Mouse (Mus musculus) liver, embryonic 15.5 days (tissue): ENCODE data around the gene Ccdc89. TPM values are rescaled to one million over a fixed set of nuclear protein-coding genes. Genes with fewer than 3 reads are reported as not detected.

Experiments used
- ATAC-seq: fragments of 200-750 bp; cut with Nextera tagmentation; 2 replicates; pipeline ENCODE4 v1.8.0; 2017; ENCODE audit warnings: moderate number of reproducible peaks, mild to moderate bottlenecking, moderate library complexity; ENCODE audit not compliant: insufficient read depth
- H3K27ac ChIP-seq: fragments of 300-500 bp; sonication (generic); replicated peaks from 2 replicates; pipeline ENCODE4 v1.5.1; 2015; ENCODE audit warnings: mild to moderate bottlenecking, inconsistent platforms
- H3K27me3 ChIP-seq: fragments of 300-500 bp; sonication (generic); 2 replicates; pipeline ENCODE4 v1.6.1; 2015; ENCODE audit warnings: mild to moderate bottlenecking, inconsistent platforms
- H3K36me3 ChIP-seq: fragments of 300-500 bp; sonication (generic); replicated peaks from 2 replicates; pipeline ENCODE4 v1.6.1; 2015; ENCODE audit warnings: moderate library complexity, mild to moderate bottlenecking, inconsistent platforms
- H3K4me1 ChIP-seq: fragments of 300-500 bp; sonication (generic); replicated peaks from 2 replicates; pipeline ENCODE4 v1.6.1; 2015; ENCODE audit warnings: inconsistent platforms
- H3K4me2 ChIP-seq: fragments of 300-500 bp; sonication (generic); 2 replicates; pipeline ENCODE4 v1.6.1; 2015; ENCODE audit warnings: moderate library complexity, mild to moderate bottlenecking, inconsistent platforms
- H3K4me3 ChIP-seq: fragments of 300-500 bp; sonication (generic); replicated peaks from 2 replicates; pipeline ENCODE4 v1.5.1; 2015; ENCODE audit warnings: mild to moderate bottlenecking, inconsistent platforms
- H3K9ac ChIP-seq: fragments of 300-500 bp; sonication (generic); 2 replicates; pipeline ENCODE4 v1.6.1; 2015; ENCODE audit warnings: moderate library complexity, mild to moderate bottlenecking, inconsistent platforms
- H3K9me3 ChIP-seq: fragments of 300-500 bp; sonication (generic); replicated peaks from 2 replicates; pipeline ENCODE4 v1.6.1; 2016; ENCODE audit warnings: inconsistent platforms
- WGBS: fragments of 180-500 bp; shearing (Covaris S2); methylation state at CpG from one replicate; pipeline ENCODE4 v1.1.7; 2015; ENCODE audit warnings: mixed read lengths; ENCODE audit not compliant: insufficient replicate concordance; 5-methylcytosine and 5-hydroxymethylcytosine counted together
- polyA plus RNA-seq: library from polyadenylated mRNA; unstranded; fragments of >200 nt; fragmentation: Nextera tagmentation; extraction: Ambion mirVana; gene quantifications from 2 replicates; pipeline ENCODE4 v1.2.1, GENCODE M21; 2015

Ccdc89 gene
- 0.13 TPM in 2 replicates for polyA plus RNA-seq

GRCm38 (mm10) chr7:90426020-90427001, at the start of gene Ccdc89:
Gene Ccdc89, plus strand, starts transcription at chr7:90426577.
- Histone ChIP-seq H3K9me3 (no peaks in the 10 kb centered on the region), H3K27me3 (peaks cover 9% of the 10 kb centered on the region; the same call in 1 of the 2 replicates), H3K4me2 (peak within 1 kb of the TSS; percentile 55), H3K36me3 (no peaks in the 10 kb centered on the region), H3K4me1 (no peaks in the 10 kb centered on the region), H3K27ac (no peak within 1 kb of the TSS), H3K9ac (no peak within 1 kb of the TSS), H3K4me3 (peak within 1 kb of the TSS; percentile 35)
- ATAC-seq, result peak; percentile 86
- WGBS, result 20% methylated on average over 29 of the region's 29 CpGs

- Histone ChIP-seq H3K9ac (no peak overlapping the region), H3K4me1 (no peaks in the 10 kb centered on the region), H3K36me3 (no peaks in the 10 kb centered on the region), H3K4me2 (no peak overlapping the region), H3K27ac (no peak overlapping the region), H3K27me3 (peaks cover 15% of the 10 kb centered on the region; the same call in 1 of the 2 replicates), H3K4me3 (no peak overlapping the region), H3K9me3 (no peaks in the 10 kb centered on the region)
- 76% methylated on average over 2 of the region's 2 CpGs for WGBS
- ATAC-seq, result no peak
Measured at GRCm38 (mm10) chr7:90384411-90384810, 42.0 kb upstream of the Ccdc89 start.

DNA sequence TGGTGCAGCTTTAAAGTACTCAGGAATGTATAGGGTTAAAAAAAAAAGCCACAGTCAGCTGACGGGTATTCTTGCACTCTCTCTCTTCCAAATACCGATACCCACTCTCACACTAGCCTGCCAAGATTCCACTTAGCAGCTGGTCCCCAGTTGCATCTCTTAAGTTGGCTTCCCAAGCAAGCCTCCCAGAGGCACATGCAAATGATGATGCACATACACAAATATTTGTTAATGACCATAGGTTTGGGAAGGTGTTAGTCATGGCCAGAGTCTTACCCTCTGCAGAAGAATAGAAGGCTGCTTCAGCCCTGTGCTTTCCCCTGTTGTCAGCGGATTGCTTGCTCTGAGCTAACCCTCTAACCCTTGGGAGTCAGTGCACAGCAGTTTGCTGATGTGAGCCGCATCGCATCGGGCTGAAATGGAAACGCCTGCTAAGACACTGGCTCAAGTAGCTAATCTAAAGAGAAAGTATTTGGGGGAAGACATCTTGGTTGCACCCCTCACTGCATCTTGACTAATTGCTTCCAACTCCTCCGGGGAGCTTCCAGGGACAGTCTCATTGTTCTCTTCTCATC, 39.4 kb upstream of the Ccdc89 start:
- H3K4me2 ChIP-seq, result no peak overlapping the region
- no peak overlapping the region for H3K9ac ChIP-seq
- WGBS, result 19% methylated on average over 8 of the region's 8 CpGs
- no peak for ATAC-seq
- H3K27ac ChIP-seq, result no peak overlapping the region
- H3K4me1 ChIP-seq, result no peaks in the 10 kb centered on the region
- peaks cover 15% of the 10 kb centered on the region; the same call in 1 of the 2 replicates for H3K27me3 ChIP-seq
- H3K36me3 ChIP-seq, result no peaks in the 10 kb centered on the region
- H3K4me3 ChIP-seq, result no peak overlapping the region
- no peaks in the 10 kb centered on the region for H3K9me3 ChIP-seq

GRCm38 (mm10) chr7:90389765-90390164, 36.6 kb upstream of the Ccdc89 start:
- H3K4me2 ChIP-seq, result no peak overlapping the region
- H3K9me3 ChIP-seq, result no peaks in the 10 kb centered on the region
- H3K36me3 ChIP-seq, result no peaks in the 10 kb centered on the region
- H3K4me3 ChIP-seq, result no peak overlapping the region
- no peaks in the 10 kb centered on the region for H3K4me1 ChIP-seq
- ATAC-seq, result no peak
- peaks cover 15% of the 10 kb centered on the region; the same call in 1 of the 2 replicates for H3K27me3 ChIP-seq
- H3K9ac ChIP-seq, result no peak overlapping the region
- no peak overlapping the region for H3K27ac ChIP-seq
- 59% methylated on average over 3 of the region's 3 CpGs for WGBS

DNA sequence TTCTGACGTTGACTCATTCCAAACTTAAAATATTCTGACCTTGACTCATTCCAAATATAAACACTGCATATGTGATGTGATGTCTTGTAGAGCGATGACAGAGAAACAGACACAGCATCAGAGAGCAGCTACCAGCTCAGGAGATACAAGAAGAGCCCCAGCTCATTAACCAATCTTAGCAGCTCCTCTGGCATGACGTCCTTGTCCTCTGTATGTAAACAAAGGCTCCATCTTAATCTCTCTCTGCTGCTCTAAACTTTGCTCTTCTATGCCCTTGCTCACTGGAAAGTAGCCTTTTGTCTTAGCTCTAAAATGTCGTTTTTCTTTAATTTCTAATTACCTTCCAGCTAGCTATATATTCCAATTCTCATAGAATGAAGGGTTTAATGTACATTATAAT, 31.3 kb upstream of the Ccdc89 start:
- WGBS, result 41% methylated on average over 4 of the region's 4 CpGs
- no peak overlapping the region for H3K4me2 ChIP-seq
- ATAC-seq, result no peak

DNA sequence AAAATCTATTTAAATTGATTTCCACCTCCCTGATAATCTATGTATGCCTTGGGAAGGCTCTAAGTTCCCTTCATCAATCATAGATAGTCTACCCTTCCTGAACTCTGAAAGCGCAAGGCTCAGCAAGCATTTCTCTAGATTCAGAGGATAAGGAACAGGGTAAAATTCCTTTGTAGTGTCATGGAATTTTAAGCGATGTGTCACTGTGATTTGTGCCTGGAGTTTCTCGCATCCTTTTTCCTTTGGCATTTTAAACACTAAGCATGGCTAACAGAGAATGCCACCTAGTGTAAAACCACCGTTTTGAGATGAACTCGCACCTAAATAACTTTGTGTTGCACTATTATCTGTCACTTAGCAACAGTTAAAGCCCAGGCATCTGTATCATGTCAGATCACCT, 30.4 kb upstream of the Ccdc89 start:
- no peak for ATAC-seq
- no peak overlapping the region for H3K4me3 ChIP-seq
- no peaks in the 10 kb centered on the region for H3K9me3 ChIP-seq
- H3K4me1 ChIP-seq, result no peaks in the 10 kb centered on the region
- no peaks in the 10 kb centered on the region for H3K27me3 ChIP-seq
- WGBS, result 61% methylated on average over 5 of the region's 5 CpGs
- H3K9ac ChIP-seq, result no peak overlapping the region
- no peaks in the 10 kb centered on the region for H3K36me3 ChIP-seq
- no peak overlapping the region for H3K27ac ChIP-seq
- no peak overlapping the region for H3K4me2 ChIP-seq

More for the DNA sequence above, 31.3 kb upstream of the Ccdc89 start:
- Histone ChIP-seq H3K27ac (no peak overlapping the region), H3K9ac (no peak overlapping the region), H3K36me3 (no peaks in the 10 kb centered on the region), H3K4me1 (no peaks in the 10 kb centered on the region), H3K4me3 (no peak overlapping the region), H3K9me3 (no peaks in the 10 kb centered on the region), H3K27me3 (no peaks in the 10 kb centered on the region)

GRCm38 (mm10) chr7:90409934-90410333, 16.4 kb upstream of the Ccdc89 start:
- Histone ChIP-seq H3K9ac (no peak overlapping the region), H3K27ac (no peak overlapping the region), H3K27me3 (no peaks in the 10 kb centered on the region), H3K4me2 (no peak overlapping the region), H3K36me3 (no peaks in the 10 kb centered on the region), H3K4me3 (no peak overlapping the region), H3K4me1 (no peaks in the 10 kb centered on the region), H3K9me3 (no peaks in the 10 kb centered on the region)
- no peak for ATAC-seq
- 33% methylated on average over 3 of the region's 3 CpGs for WGBS

DNA sequence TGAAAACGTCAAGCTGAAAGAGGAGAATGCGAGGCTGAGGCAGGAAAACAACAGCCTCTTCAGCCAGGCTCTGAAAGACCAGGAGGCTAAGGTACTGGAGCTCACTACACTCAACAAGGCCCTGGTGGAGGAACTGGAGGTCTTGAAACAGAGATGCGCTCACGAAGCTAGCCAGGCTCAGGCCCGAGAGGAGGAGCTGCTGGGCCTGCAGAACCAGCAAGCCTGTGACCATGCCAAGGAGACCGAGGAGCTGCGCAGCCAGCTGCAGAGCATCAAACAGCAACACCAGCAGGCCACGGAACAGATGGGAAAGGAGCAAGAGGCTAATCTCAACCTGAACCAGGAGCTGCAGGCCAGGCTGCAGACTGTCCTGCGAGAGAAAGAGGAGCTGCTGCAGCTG, 629 bp downstream of the Ccdc89 start:
- Histone ChIP-seq H3K4me1 (no peaks in the 10 kb centered on the region), H3K9me3 (no peaks in the 10 kb centered on the region), H3K27me3 (peaks cover 9% of the 10 kb centered on the region; the same call in 1 of the 2 replicates), H3K36me3 (no peaks in the 10 kb centered on the region), H3K9ac (no peak overlapping the region), H3K27ac (no peak overlapping the region), H3K4me3 (no peak overlapping the region), H3K4me2 (peak overlapping the region; percentile 55)
- ATAC-seq, result no peak
- WGBS, result 65% methylated on average over 9 of the region's 9 CpGs

DNA sequence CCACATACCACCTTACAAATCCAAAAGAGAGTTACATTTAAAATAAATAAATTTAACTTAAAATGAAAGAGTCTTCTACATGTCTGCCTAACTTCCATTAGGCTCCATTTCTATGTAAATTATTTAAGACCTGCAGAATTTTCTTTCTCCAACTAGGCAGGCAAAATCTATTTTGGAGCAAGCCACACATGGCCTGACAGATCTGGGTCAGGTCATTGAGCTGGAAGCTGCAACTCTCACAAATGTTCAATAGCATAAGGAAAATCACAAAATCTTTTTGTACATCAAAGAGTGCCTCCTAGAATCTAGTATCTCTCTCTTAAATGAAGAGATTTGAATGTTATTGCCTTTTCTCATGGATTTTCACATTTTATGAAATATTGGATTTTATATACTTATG, 5.8 kb downstream of the Ccdc89 start:
- no peak overlapping the region for H3K9ac ChIP-seq
- H3K4me2 ChIP-seq, result no peak overlapping the region
- no peak overlapping the region for H3K4me3 ChIP-seq
- ATAC-seq, result no peak
- no peaks in the 10 kb centered on the region for H3K9me3 ChIP-seq
- 0 out of 2 replicates have a peak, but pooled peaks cover 2% of the 10 kb centered on the region for H3K27me3 ChIP-seq
- no peaks in the 10 kb centered on the region for H3K4me1 ChIP-seq
- no peaks in the 10 kb centered on the region for H3K36me3 ChIP-seq
- H3K27ac ChIP-seq, result no peak overlapping the region

- H3K4me3 ChIP-seq, result no peak overlapping the region
- 0 out of 2 replicates have a peak, but pooled peaks cover 3% of the 10 kb centered on the region for H3K4me1 ChIP-seq
- no peak for ATAC-seq
- H3K36me3 ChIP-seq, result no peaks in the 10 kb centered on the region
- no peaks in the 10 kb centered on the region for H3K27me3 ChIP-seq
- no peaks in the 10 kb centered on the region for H3K9me3 ChIP-seq
- H3K27ac ChIP-seq, result no peak overlapping the region
- no peak overlapping the region for H3K4me2 ChIP-seq
- 80% methylated on average over 4 of the region's 4 CpGs for WGBS
- H3K9ac ChIP-seq, result no peak overlapping the region
Measured at GRCm38 (mm10) chr7:90440044-90440443, 13.7 kb downstream of the Ccdc89 start.

DNA sequence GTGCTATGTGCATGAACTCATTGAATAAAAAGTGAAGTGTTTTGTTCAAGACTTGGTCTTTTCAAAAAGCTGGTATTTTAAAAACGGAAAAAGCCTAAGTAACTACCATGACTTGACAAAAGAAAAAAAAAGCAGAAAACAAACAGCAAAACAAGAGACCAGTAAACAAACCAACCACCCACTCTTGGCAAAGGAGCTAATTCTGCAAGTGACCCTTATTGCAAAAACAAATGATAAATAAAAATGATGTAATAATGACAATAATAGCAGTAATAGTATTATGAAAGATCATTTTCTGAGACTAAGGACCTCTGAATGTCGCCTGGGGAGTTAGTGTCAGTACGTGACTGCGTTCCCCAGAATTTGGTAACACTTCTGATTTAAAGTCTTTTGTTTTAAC, 15.7 kb downstream of the Ccdc89 start:
- peak overlapping the region; percentile 63; the same call in 1 of the 2 replicates for H3K9ac ChIP-seq
- H3K4me1 ChIP-seq, result peaks cover 8% of the 10 kb centered on the region
- H3K9me3 ChIP-seq, result no peaks in the 10 kb centered on the region
- 10% methylated on average over 4 of the region's 4 CpGs for WGBS
- peak overlapping the region; percentile 70; the same call in 1 of the 2 replicates for H3K27ac ChIP-seq
- peak overlapping the region; percentile 99 for H3K4me3 ChIP-seq
- ATAC-seq, result no peak
- H3K4me2 ChIP-seq, result peak overlapping the region; percentile 84
- no peaks in the 10 kb centered on the region for H3K36me3 ChIP-seq
- no peaks in the 10 kb centered on the region for H3K27me3 ChIP-seq
